Mouse (Mus musculus) limb, embryonic 13.5 days (tissue): ENCODE measurements around the gene Fam162a. TPM values are rescaled to one million over a fixed set of nuclear protein-coding genes. Genes with fewer than 3 reads are reported as not detected.
"Not testable (repeated sequence)": the region's sequence is repeated elsewhere in the genome, so short reads cannot be mapped to it uniquely, and the experiment has no call there.

ENCODE experiments used
- ATAC-seq: fragments of 200-750 bp; cut with Nextera tagmentation; 2 replicates; pipeline ENCODE4 v1.8.0; 2017; ENCODE audit warnings: low read depth, moderate number of reproducible peaks, moderate TSS enrichment; ENCODE audit not compliant: low FRiP score
- H3K27ac ChIP-seq: fragments of 300-500 bp; sonication (generic); 2 replicates; pipeline ENCODE4 v1.5.1; 2015; ENCODE audit warnings: inconsistent platforms, mild to moderate bottlenecking, moderate library complexity
- H3K27me3 ChIP-seq: fragments of 300-500 bp; sonication (generic); 2 replicates; pipeline ENCODE4 v1.6.1; 2015; ENCODE audit warnings: mild to moderate bottlenecking, inconsistent platforms
- H3K36me3 ChIP-seq: fragments of 300-500 bp; sonication (generic); 2 replicates; pipeline ENCODE4 v1.6.1; 2015; ENCODE audit warnings: inconsistent platforms, mild to moderate bottlenecking, moderate library complexity
- H3K4me1 ChIP-seq: fragments of 300-500 bp; sonication (generic); 2 replicates; pipeline ENCODE4 v1.6.1; 2015; ENCODE audit warnings: inconsistent platforms
- H3K4me2 ChIP-seq: fragments of 300-500 bp; sonication (generic); replicated peaks from 2 replicates; pipeline ENCODE4 v1.6.1; 2015; ENCODE audit warnings: inconsistent platforms, mild to moderate bottlenecking, moderate library complexity
- H3K4me3 ChIP-seq: fragments of 300-500 bp; sonication (generic); 2 replicates; pipeline ENCODE4 v1.5.1; 2015; ENCODE audit warnings: moderate library complexity, mild to moderate bottlenecking, inconsistent platforms
- H3K9ac ChIP-seq: fragments of 300-500 bp; sonication (generic); 2 replicates; pipeline ENCODE4 v1.6.1; 2015; ENCODE audit warnings: mild to moderate bottlenecking, inconsistent platforms
- H3K9me3 ChIP-seq: fragments of 300-500 bp; sonication (generic); 2 replicates; pipeline ENCODE4 v1.6.1; 2016; ENCODE audit warnings: inconsistent platforms
- WGBS: fragments of 180-500 bp; shearing (Covaris S2); methylation state at CpG from one replicate; pipeline ENCODE4 v1.1.7; 2015; 5-methylcytosine and 5-hydroxymethylcytosine counted together
- polyA plus RNA-seq: library from polyadenylated mRNA; unstranded; fragments of >200 nt; fragmentation: Nextera tagmentation; extraction: Ambion mirVana; gene quantifications from 2 replicates; pipeline ENCODE4 v1.2.1, GENCODE M21; 2015

The Fam162a gene
- polyA plus RNA-seq, 1 experiment from 2014 or later: 417 TPM

DNA sequence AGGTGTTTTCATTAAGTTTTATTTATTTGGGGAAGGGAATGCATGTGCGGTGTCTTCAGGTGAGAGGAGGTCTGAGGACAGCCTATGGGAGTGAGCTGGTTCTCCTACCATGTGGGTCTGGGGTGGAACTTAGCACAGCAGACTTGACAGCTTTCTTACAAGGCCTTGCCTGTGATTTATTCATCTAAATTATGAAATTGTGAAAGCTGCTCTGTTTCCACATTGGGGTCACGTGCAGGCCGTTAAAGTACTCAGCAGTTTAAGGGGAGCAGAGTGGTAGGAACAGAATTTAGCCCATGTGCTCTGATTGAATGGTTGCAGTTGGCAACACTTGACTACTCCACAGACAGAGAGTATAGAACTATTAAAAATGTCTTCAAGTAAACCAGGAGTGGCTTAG, 8.5 kb upstream of the Fam162a start:
- H3K4me2 ChIP-seq: no peak overlapping the region
- H3K27me3 ChIP-seq: no peaks in the 10 kb centered on the region
- H3K4me1 ChIP-seq: no peaks in the 10 kb centered on the region
- no peak overlapping the region for H3K27ac ChIP-seq
- no peak overlapping the region for H3K9ac ChIP-seq
- no peaks in the 10 kb centered on the region for H3K9me3 ChIP-seq
- H3K36me3 ChIP-seq: peaks cover 27% of the 10 kb centered on the region
- no peak overlapping the region for H3K4me3 ChIP-seq
- ATAC-seq: no peak
- 90% methylated on average over 3 of the region's 3 CpGs for WGBS

DNA sequence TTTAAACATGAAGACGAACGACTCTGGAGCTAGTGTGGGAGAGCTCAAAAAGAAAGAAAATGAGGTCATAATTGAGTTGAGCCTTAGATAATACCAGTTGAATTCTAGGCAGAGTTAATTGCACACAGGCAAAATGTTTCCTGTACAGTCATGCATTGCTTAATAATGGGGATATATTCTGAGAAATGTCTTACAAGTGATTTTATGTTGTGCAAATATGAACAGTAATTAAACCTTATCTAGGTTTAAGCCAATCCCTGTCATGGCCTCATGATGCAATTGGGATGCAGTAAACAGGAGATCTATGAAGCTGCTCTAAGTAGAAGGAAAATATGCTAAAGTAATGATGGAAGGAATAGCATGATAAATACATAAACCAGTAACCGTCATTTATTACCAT, 3.4 kb upstream of the Fam162a start:
- WGBS: 93% methylated on average over 3 of the region's 3 CpGs
- H3K27ac ChIP-seq: no peak overlapping the region
- peaks cover 6% of the 10 kb centered on the region; the same call in 1 of the 2 replicates for H3K36me3 ChIP-seq
- no peak overlapping the region for H3K4me3 ChIP-seq
- no peak for ATAC-seq
- peaks cover 10% of the 10 kb centered on the region for H3K4me1 ChIP-seq
- H3K27me3 ChIP-seq: no peaks in the 10 kb centered on the region
- no peaks in the 10 kb centered on the region for H3K9me3 ChIP-seq
- no peak overlapping the region for H3K9ac ChIP-seq
- H3K4me2 ChIP-seq: no peak overlapping the region

DNA sequence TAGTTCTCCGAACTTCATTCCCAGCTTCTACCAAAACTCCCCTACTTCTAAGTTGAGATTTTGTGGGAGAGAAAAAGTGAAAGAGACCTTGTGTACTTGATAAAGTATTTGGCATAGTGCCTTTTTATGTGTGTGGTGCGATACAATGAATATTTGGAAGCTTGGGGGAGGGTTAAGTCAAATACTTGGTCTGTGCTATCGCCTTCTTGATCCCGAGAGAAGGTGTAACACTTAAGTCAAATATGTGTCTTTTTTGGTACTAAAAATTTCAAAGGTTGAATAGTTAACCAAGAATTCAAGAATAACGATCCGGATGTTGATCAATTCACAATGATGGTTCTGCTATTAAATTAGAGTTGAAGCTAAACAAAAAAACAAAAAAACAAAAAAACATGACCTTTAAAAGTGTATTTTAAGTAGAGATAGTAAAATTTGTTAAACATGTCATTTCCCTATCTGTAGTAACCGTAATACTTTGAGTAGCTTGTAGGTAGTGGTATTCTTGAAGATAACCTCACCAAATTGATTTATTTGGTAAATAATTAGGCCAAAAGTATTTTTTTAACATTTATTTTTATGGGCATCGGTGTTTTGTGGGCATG, 1.1 kb upstream of the Fam162a start:
- no peaks in the 10 kb centered on the region for H3K27me3 ChIP-seq
- WGBS: 26% methylated on average over 8 of the region's 8 CpGs
- H3K4me3 ChIP-seq: peak overlapping the region; percentile 67
- H3K4me1 ChIP-seq: peaks cover 32% of the 10 kb centered on the region
- no peaks in the 10 kb centered on the region for H3K9me3 ChIP-seq
- H3K36me3 ChIP-seq: peaks cover 3% of the 10 kb centered on the region; the same call in 1 of the 2 replicates
- H3K4me2 ChIP-seq: peak overlapping the region; percentile 66
- peak overlapping the region; percentile 97 for H3K27ac ChIP-seq
- no peak for ATAC-seq
- peak overlapping the region; percentile 85 for H3K9ac ChIP-seq

DNA sequence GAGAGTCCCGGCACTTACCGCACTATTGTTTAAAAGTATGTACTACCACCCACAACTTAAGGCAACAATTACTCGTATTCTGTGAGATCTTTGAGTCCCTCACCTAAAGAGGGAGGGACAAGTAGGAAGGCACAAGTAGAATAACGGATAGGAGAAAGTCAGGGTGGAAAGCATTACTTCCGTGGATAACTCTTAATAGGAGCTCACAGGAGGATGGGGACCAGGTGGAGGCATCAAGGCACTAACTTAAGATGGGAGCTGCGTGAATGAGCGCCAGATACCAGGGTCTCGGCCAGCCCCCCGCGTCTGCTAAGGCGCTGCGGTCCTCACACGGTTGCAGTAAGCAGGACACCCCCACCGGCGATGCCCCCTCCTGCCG, 334 bp downstream of the Fam162a start:
- ATAC-seq: no peak
- 0% methylated on average over 16 of the region's 16 CpGs for WGBS
- peaks cover 8% of the 10 kb centered on the region for H3K36me3 ChIP-seq

DNA sequence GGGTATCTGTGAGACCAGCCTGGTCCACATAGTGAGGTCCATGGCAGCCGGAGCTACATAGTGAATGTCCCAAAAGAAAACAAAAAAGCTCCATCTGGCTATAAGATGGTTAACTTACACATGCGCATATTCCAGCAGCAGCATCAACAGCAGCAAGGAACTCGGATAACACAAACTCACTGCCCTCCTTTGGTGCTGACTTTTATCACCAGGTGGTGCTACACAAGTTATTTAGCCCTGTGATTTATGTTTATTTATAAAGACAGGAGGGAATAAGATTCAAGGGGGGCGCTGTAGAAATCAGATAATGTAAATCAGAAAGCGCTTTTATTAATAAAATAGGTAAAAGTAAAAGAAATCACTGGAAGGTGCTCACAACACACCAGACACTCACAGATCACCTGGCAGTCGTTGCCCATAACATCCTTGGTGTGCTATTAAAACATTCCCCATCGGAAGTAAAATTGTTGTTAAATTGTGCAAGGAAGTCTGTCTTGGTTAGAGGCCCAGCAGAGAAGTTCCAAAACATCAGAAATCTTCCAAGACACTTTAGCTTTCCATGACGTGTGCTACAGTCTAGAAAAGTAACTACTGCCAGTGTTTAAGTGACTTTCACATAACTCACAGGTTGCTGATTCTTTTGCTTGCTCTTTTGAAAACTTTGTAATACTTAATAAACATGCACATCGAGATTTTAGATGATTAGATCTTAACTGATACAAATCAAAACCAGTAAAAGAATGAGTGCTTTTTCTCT, 1.4 kb downstream of the Fam162a start:
- Histone ChIP-seq H3K9ac (peak overlapping the region; percentile 85), H3K4me3 (peak overlapping the region; percentile 67), H3K27me3 (no peaks in the 10 kb centered on the region), H3K9me3 (no peaks in the 10 kb centered on the region), H3K4me1 (peaks cover 43% of the 10 kb centered on the region), H3K4me2 (peak overlapping the region; percentile 66), H3K36me3 (peaks cover 10% of the 10 kb centered on the region), H3K27ac (no peak overlapping the region)
- 28% methylated on average over 9 of the region's 9 CpGs for WGBS
- ATAC-seq: no peak

More for the DNA sequence above, 334 bp downstream of the Fam162a start:
- Histone ChIP-seq H3K4me2 (peak overlapping the region; percentile 66), H3K9me3 (no peaks in the 10 kb centered on the region), H3K9ac (peak overlapping the region; percentile 85), H3K27ac (peak overlapping the region; percentile 97), H3K4me3 (peak overlapping the region; percentile 67), H3K4me1 (peaks cover 39% of the 10 kb centered on the region), H3K27me3 (no peaks in the 10 kb centered on the region)

DNA sequence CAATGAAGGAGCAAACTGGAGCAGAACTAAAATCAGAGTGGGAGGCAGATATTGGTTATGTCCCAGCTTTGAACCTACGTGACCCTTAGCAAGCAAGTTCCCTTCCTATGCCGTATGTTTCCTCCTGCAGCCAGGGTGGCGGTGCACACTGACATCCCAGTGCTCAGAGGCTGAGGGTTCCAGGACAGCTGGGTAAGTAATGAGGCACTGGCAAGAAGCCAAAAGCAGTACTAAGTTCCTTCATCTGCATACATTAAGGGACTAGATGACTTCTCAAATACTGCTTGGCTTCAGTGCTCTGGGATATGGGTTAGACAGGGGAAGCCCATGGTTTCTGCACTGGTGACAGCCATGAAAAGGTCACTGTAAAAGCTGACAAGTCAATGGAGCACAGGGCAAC, 3.0 kb downstream of the Fam162a start:
- Histone ChIP-seq H3K9me3 (no peaks in the 10 kb centered on the region), H3K36me3 (peaks cover 10% of the 10 kb centered on the region), H3K9ac (no peak overlapping the region), H3K27ac (no peak overlapping the region), H3K27me3 (no peaks in the 10 kb centered on the region), H3K4me2 (peak overlapping the region; percentile 35), H3K4me3 (no peak overlapping the region; the same call in 1 of the 2 replicates), H3K4me1 (peaks cover 48% of the 10 kb centered on the region)
- WGBS: 63% methylated on average over 3 of the region's 3 CpGs
- no peak for ATAC-seq

DNA sequence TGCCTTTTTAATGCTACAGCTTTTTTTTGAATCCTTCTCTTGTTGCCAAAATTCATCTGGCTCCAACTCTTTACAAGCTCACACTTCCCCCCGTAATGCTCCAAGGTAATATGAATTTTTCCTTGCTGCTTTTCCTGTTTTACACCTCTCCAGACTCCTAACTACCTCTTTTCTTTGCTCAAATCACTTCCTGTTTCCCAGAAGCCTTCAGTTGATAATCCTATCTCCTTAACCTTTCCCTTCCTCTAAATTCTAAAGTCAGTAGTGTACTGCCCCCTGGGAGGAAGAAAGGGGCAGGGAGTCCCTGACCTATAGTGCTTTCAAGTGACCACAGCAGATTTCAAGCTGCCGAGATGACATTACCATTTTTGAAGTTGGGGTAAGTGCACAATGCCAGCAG, 3.7 kb downstream of the Fam162a start:
- Histone ChIP-seq H3K4me2 (peak overlapping the region; percentile 35), H3K4me3 (no peak overlapping the region), H3K27me3 (no peaks in the 10 kb centered on the region), H3K4me1 (peaks cover 45% of the 10 kb centered on the region), H3K36me3 (peaks cover 10% of the 10 kb centered on the region), H3K9ac (no peak overlapping the region), H3K27ac (0 out of 2 replicates have a peak overlapping the region, but pooled peaks have one; percentile 28), H3K9me3 (no peaks in the 10 kb centered on the region)
- no peak for ATAC-seq
- WGBS: 58% methylated on average over 2 of the region's 2 CpGs

DNA sequence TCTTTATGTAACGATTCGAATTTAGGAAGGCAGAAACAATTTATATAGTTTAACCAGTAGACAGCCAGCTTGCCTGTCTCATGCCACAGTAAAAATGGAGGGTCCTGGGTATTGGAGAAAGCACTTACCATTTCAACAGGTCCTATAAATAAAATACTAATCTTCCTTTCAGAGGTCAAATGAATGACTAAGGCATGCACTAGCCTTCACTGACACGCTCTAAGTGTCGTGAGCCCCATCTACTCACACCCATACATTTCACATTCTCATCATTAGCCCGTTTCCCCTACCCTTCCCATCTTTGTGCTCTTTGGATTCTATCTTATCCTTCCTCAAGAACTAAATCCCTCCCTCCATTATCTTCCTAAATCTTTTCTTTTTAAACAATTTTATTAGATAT, 6.5 kb downstream of the Fam162a start:
- H3K9ac ChIP-seq: no peak overlapping the region
- no peak for ATAC-seq
- H3K36me3 ChIP-seq: peaks cover 19% of the 10 kb centered on the region
- no peak overlapping the region for H3K4me3 ChIP-seq
- H3K4me2 ChIP-seq: no peak overlapping the region
- H3K4me1 ChIP-seq: peaks cover 39% of the 10 kb centered on the region
- no peaks in the 10 kb centered on the region for H3K27me3 ChIP-seq
- WGBS: 86% methylated on average over 5 of the region's 5 CpGs
- H3K9me3 ChIP-seq: no peaks in the 10 kb centered on the region
- H3K27ac ChIP-seq: no peak overlapping the region

DNA sequence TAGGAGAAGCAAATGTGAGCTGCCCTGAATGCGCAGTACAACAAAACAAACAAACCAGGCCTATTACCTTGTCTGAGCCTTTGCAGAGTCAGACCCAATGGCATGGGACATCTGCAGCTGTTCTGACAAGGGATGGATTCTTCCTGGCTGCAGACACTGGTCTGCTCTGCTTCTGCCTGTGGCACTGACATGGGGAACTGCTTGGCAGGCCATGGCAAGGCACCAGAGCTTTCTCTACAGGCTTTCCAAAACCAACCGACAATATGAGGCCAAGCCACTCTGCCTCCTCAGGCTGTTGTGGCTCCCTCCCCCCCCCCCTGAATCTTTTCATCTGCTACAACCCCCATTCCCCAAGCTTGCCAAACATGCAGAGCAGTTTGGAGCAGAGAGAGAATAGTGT, 8.1 kb downstream of the Fam162a start:
- WGBS: 57% methylated on average over 2 of the region's 2 CpGs
- Histone ChIP-seq H3K9me3 (no peaks in the 10 kb centered on the region), H3K36me3 (peaks cover 16% of the 10 kb centered on the region)

DNA sequence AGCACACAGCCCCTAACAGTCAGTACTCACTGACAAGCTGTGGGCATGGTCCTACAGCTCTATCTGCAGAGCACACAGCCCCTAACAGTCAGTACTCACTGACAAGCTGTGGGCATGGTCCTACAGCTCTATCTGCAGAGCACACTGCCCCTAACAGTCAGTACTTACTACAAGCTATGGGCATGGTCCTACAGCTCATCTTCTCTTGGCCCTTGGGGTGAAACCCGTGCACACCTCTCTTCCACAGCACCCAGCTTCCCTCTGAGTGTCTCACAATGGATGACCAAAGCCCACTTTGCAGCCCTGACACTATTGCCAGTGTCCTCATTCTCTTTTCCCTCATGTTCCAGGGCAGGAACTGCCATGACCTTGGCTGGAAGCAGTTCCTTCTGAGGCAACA, 8.9 kb downstream of the Fam162a start:
- 83% methylated on average over 1 of the region's 1 CpGs for WGBS

More for the DNA sequence above, 8.1 kb downstream of the Fam162a start:
- Histone ChIP-seq H3K4me1 (peaks cover 23% of the 10 kb centered on the region), H3K27ac (no peak overlapping the region), H3K4me2 (no peak overlapping the region), H3K27me3 (no peaks in the 10 kb centered on the region), H3K4me3 (no peak overlapping the region), H3K9ac (no peak overlapping the region)
- ATAC-seq: no peak

DNA sequence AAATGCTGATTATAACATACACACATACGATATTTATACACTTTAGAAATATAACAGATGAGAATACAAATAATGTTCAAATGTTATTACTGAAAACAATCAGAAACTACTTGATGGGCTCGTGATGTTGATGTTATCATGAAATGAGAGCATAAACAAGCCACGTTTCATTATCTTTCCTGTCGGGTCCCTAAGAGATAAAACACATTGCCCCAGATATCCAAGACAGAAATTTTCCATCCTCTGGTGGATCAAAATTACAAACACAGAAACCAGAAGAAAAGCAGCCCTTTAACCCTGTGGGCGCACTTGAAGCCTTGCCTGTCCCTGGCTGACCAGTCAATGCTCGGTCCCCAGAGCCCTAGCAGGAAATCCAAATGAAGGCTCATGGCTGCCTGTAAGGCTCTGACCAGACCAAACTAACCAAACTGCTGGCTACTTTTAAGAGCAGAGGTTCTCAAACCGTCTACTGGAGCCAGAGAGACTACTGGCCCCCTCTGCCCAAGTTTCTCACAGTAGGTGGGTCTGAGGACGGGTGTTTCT, 13.4 kb downstream of the Fam162a start:
- Histone ChIP-seq H3K4me2 (no peak overlapping the region), H3K9me3 (no peaks in the 10 kb centered on the region), H3K4me1 (no peaks in the 10 kb centered on the region), H3K9ac (no peak overlapping the region), H3K36me3 (peaks cover 31% of the 10 kb centered on the region), H3K27me3 (no peaks in the 10 kb centered on the region), H3K27ac (no peak overlapping the region), H3K4me3 (no peak overlapping the region)
- 83% methylated on average over 8 of the region's 8 CpGs for WGBS
- no peak for ATAC-seq

More for the DNA sequence above, 8.9 kb downstream of the Fam162a start:
- not testable (repeated sequence) for H3K9me3 ChIP-seq, H3K4me2 ChIP-seq, H3K27ac ChIP-seq, ATAC-seq, H3K4me3 ChIP-seq, H3K27me3 ChIP-seq, H3K9ac ChIP-seq
- Histone ChIP-seq H3K36me3 (peaks cover 16% of the 10 kb centered on the region), H3K4me1 (peaks cover 15% of the 10 kb centered on the region)

DNA sequence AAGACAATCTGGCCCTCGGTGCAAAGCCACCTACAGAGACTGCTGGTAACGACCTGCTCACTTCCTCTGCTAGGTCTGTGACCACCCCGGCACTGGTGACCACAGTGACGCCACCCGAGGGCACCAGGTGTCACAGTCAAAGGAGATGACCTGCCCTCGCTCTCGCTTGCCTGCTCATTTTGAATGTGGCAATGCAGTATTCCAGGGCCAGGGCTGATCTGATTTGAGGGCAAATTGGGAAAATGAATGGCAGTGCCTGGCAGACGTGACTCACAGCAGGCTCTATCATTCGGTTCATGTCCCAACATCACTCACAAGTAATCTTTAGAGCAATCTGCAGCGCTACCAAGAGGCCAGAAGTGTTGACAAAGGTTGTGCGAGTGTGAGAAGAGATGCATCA, 15.0 kb downstream of the Fam162a start:
- Histone ChIP-seq H3K36me3 (peaks cover 41% of the 10 kb centered on the region), H3K4me3 (no peak overlapping the region), H3K4me1 (no peaks in the 10 kb centered on the region), H3K9ac (no peak overlapping the region), H3K9me3 (no peaks in the 10 kb centered on the region), H3K27me3 (no peaks in the 10 kb centered on the region), H3K27ac (no peak overlapping the region), H3K4me2 (no peak overlapping the region)
- 88% methylated on average over 11 of the region's 11 CpGs for WGBS
- ATAC-seq: no peak
